Mouse (Mus musculus) kidney, postnatal 4 days (tissue): ENCODE measurements at regions not wholly inside any gene's neighbourhood (a gene's known extent, or its start where the extent isn't known, plus 50 kb on each side); places are given as distances from the start of the nearest gene placed in this dataset.
"Not testable (repeated sequence)": the region's sequence is repeated elsewhere in the genome, so short reads cannot be mapped to it uniquely, and the experiment has no call there.

Experiments
- DNase-seq, 2 experiments: peaks; one replicate each; pipeline ENCODE4 v3.0.0; 2021; ENCODE audit warnings: mixed read lengths in 2 of 2

DNA sequence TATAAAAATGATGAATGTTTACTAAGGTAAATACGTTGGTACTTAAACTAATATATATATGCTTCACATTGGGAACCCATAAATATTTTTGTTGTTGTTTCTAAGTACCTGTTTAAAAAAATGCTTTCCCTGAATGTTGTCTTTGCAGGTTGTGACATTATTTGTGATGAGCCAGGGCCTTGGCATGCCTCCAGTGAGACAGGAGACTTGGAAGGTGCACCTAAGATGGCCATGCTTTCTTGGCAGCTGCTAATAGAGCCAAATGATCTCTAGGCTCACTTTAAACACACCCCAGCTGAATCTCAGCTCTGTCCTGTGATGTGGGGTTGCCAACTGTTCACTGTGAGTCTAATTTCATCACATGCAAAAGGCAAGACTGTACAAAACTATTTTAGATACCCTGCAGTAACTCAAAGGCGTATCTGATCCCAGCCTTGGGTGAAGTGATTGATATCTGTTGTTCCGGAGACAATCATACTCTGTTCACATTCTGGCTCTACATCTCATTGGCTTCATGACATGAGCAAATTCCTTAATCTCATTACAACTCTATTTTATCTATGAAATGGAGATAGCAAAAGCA, 197.8 kb upstream of the P2ry1 start:
- no peak for DNase-seq

DNA sequence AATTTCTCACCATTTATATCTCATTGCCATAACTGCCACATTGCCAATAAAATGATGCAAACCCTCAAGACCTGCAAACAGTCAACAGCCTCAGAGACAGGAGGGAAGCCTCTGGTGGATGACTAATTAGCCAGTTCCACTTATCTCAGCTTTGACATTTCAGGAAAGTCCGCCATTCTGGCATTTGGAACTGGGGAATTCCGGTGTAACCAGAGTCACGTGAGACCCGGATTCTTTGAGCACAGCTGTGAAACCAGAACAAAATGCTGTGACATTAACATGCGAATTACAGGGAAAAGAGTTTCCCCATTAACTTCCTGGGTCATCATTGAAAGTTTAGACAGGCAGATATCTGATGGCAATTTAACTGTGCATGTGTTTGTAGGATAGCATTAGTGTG, 190.7 kb upstream of the P2ry1 start:
- no peak for DNase-seq

DNA sequence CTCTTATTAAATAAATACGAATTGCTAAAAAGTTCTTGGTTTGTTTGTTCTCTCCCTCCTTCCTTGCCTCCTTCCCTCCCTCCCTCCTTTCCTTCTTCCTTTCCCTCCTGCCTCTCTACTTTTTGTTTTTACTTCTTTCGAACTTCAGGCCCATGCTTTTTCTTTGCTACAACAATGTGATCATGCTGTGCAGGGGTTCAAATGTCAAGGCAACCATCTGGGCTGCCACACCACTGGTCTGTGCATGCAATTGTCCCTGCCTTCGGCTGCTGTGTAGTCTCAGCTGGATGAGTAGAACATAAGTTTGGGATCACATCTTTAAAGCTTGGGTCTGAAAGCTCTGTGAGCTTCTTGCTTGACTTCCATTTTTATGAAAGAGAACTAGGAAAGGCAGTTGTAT, 189.1 kb upstream of the P2ry1 start:
- DNase-seq: no peak

DNA sequence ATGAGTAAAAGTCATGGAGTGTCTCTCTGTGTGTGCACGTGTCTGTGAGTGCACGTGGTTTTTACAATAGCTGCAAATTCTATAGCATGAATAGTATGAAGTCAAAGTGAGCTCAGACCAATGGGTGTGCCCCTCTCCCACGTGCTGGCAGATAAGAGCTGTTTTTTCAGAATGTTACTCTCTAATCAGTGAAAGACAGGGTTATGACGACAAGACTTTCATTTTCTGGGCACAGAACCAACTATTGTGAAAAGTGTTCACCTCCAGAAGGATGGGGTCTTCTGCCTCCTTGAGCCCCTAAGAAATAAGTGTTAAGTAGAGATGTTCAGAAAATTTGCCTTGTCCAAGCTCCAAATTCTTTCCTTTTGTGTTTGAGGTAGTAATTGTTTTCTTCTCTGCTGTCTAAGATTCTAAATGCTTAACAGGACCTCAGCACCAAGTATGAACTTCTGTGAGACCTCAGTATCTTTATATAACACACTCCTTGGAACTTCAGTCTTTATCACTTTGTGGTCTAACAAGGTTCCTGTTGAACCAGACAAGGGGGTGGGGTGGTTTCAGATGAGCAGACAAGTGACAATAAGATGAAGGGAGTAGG, 182.8 kb upstream of the P2ry1 start:
- no peak for DNase-seq

DNA sequence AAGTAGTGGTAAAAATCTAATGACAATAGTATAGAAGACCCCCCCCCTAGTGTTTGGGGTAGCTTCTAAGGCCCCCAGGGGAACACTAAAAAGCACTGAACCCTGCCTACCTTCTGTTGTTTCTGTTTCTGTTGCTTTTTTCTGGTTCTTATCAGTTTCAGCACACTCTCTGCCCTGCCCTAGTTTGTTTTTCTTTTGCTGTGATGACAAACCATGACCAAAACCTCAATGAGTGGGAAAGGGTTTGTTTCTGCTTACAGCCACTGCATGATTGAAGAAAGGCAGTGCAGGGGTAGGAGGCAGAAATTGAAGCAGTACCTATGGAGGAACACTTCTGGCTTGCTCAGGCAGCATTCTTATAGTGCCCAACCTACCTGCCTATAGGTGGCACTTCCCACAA, 181.1 kb upstream of the P2ry1 start:
- no peak for DNase-seq

DNA sequence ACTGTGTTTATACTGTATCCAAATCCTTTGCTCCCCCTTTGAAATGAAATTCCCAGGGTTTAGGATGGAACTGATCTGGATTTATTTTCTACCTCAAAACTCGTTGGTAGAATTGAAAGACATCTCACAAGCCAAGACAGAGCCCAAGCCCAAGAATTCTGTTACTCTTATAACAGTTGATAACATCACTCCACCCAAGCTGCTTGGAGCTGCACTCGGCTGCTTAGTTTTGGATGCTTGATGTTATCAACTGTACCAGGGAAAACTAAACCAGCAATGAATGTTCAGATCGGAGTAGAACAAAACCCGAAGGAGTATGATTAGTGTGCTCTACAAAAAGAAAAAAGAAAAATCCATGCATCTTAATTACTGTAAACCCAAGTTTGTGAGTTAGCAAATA, 175.8 kb upstream of the P2ry1 start:
- DNase-seq: no peak

DNA sequence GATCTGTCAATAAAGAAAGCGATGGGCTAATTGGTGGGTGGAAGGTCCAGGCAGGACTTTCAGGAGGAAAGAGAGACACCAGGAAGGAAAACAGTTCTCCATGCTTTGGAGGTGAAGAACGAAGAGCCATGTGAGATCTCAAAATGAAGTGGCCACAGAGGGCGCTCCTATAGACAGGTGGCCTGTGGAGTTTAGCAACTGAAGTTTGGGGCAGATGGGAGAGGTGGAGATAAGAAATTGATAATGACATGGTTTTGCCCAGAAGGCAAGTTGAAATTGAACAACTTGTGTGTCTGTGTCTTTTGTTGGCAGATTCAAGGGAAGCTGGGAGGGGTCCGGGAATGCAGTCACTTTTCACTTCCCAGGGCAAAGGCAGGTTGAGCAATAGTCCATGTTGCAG, 170.2 kb upstream of the P2ry1 start:
- DNase-seq: no peak

DNA sequence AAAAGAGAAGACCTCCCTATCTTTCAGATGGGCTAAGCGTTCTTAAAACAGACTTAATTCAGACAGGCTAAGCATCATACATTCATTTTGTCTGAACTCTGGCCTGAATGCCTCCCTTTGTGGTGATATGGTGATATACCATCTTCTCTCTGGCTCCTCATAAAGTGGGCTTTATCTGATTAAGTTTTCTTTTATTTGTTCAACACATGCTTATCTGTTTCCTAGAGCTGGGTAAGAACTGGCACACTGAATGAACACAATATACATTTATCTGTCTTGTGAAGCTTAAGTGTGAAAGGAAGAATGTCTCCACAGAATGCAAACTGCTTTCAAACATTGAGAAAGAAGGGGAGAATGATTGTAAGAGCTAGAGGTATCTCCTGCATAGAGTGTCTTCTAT, 160.7 kb upstream of the P2ry1 start:
- DNase-seq: no peak

DNA sequence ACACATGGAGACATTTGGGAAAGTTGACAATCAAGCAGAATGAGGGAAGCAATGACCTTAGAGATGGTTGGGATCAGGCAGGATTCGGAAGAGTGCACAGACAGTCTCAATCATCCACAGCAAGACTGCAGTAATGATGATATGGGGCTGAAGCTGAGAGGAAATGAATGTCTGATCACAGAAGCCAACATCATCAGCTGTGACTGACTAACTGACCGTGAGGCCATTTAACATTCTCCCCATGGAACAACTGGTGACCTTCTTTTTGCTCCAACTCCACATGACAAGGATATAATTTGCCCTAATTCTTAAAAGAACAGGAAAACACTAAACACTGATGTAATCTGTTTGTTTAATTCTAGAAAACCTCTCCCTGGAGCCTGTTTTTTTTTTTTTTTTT, 157.3 kb upstream of the P2ry1 start:
- DNase-seq: no peak

DNA sequence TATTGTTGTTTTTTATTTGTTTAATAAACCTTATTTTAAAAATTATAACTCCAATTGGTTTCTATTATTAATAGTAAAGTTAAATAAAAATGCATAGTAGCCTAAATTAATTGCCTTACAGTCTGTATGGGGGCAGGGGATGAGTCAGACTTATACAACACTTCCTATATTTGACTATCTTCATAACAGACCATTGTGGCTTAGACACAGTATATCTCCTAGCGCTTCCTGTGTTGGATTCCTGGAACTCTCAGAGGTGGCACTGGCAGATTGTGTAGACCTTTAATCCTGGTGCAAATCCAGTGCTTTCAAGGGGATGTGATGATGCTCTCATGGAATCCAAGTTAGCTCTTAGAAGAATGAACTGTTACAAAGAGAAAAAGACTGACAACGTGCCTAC, 154.2 kb upstream of the P2ry1 start:
- DNase-seq: no peak

DNA sequence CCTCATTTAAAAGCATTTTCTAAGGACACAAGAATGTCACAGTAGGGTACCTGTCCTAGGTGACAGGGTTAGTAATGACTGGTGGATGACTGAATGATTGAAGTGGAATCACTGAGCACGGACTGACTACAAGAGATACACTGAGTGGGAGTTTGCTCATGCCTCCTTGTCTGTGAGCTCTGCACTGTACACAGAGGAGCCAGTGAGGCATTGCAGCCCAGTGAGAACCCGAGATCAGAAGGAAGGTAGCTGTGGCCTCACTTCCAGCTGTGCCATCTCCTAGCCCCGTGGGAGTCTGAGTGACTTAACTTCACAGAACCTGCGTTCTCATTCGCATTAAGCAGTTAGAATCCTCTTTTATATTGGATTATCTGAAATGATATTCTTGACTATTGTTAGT, 148.8 kb upstream of the P2ry1 start:
- peak; percentile 1 to 2 for DNase-seq

DNA sequence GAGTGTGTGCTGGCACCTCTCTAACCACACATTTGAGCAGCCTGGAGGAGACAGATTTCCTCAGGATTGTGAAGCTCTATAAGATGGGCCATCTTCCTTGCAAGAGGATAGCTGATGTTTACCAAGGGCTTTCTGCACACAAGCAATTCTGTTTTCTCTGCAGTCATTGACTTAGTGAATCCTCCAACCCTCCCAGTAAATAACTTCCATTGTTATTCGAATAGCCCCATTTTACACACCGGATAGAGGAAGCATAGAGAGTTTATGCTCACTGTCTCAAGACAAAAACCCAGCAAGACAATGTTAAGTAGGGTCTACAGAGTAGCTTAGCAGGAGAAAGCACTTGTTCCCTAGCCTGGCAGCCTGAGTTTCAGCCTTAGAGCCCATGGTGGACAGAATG, 146.9 kb upstream of the P2ry1 start:
- no peak for DNase-seq

DNA sequence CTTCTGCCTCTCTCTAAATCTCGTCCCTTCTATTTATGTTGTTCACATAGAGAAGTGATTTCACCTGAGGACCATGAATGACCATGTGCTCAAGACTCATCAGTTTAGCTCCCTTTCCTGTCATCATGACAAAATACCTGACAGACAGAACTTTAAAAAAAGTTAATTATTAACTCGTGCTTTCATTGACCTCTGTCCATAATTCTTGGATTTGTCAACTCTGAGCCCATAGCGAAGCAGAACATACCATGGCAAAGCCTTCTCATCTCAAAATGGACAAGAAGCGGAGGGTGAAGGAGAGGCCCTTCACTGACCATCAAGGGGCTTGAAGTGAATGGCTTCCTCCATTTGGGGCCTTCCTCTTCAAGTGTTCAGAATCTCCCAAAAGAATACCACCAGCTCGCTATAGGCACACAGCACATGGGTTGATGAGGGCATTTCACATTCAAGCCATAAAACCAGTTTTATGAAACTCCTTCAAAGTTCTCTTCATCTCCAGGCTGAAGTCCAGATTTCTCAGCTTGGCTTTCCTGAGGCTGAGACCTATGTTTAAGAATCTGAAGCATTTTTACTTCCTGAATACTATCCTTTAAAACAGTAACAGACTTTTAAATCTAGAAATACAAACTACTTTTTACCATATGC, 144.0 kb upstream of the P2ry1 start:
- no peak for DNase-seq

DNA sequence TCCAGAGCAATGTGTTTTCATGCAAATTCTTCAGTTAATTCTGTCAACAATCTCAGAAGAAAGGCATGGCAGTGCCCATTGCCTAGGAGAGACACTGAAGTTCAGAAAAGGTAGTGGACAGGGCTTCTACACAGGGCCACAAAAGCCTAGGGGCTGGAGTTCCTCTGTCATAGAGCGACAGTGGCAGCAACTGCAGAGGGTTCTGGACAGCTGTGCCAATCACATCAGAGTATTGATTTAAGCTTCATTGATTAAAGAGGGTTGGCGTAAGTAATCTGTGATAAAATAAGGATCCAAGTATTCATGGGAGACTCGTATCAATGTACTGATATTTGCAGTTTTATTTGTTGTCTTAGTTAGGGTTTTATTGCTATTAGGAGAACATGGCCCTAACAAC, 143.5 kb upstream of the P2ry1 start:
- DNase-seq: no peak

DNA sequence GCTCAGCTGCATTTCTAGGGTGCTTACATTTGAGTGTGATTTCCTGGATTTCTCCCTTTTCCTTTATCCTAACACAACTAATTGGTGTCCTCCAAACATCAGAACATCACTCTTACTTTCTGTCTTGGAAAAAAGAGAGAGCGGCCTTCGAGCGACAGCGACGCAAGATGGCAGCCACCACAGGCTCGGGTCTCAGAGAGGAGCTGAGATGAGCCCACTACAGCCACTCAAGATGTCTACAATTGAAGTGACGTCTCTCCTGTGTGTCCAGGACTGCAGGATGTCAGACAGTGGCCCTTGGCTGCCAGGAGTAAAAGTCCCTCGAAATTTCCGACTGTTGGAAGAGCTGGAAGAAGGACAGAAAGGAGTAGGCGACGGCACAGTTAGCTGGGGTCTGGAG, 125.7 kb upstream of the P2ry1 start:
- not testable (repeated sequence) for DNase-seq

DNA sequence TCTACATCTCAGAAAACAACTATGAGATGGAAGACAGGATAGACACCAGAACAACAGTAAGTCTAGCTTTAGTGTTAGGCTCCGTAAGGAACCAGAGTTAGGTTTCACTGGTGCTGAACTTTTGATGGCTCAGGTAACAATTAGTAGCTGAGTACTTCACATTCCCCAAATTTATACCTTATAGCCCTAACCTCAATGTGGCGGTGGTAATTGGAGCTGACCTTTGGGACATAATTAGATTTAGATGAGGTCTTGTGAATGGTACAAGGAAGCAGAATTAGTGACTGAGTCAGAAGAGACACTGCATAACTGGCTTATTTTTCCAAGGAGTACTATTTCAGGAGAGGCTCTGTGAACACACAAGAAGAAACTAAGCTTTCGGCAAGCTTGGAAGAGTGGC, 123.7 kb upstream of the P2ry1 start:
- no peak for DNase-seq

DNA sequence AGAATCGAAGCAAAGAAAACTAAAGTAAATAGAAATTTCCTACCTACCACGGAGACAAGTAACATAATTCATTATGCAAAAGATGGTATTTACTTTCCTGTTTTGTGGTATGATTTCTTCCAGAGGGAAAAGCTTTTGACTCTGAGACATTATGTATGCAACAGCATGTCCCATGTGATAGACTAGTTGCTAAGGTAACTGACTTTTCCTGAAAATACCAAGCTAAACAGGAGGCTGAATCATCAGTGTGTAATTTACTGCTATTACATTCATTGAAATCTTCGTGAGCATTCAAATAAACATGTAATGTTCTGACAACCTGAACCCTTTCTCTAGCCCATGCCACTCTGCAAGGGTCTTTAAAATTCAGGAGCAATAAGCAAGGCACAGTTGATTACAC, 118.6 kb upstream of the P2ry1 start:
- DNase-seq: no peak

DNA sequence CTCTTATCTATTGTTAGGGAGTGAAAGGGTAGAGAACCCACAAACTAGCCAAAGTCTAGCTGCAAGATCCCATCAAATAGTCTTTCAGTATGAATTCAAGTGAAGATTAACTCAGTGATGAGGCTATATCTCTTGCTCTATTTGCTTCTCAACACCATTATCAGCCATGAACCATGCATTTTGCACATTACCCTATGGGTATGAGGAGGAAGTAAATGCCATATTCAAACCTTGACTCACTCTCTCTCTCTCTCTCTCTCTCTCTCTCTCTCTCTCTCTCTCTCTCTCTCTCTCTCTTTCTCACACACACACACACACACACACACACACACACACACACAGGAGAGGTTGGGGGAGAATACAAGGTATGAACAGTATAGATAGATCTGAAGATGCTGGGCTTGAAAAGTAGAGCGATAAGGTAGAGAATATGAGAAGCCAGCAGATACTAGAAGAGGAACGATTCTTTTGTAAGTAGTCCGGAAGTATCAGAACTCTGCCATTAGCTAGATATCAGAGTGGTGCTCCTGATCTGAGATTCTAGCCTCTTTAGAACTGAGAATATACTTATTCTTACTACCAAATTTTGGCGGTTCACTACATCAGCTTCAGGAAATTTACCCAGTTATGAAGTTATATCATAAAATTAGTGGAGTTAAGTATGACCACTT, 113.3 kb upstream of the P2ry1 start:
- no peak for DNase-seq

DNA sequence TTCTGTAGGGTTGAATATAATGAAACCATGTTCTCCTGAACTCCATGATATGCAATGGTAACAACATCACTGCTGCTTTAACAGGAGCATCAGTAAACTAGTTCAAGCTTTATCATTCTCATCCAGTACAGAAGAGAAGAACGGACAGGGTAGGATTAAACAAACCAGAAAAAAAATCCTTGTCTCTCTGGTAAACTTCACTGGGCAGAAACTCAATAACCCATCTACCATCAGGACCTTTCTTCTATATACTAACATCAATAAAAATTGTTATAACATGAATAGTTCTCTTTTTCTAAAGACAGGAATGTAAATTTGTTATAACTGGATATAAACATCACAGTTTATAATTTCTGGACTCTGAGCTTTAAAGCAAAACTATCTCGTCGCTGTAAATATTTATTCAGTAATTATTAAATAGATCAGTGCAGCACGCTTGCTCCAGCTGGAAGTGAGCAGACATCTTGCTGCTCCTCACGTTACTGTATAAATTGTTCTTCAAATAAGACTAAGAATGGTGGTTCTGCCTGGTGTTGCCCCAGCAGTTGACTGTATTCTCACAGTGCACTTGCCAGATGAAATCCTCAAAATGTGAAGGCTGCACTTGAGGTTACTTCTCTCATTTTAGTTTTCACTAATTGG, 104.8 kb upstream of the P2ry1 start:
- no peak for DNase-seq

DNA sequence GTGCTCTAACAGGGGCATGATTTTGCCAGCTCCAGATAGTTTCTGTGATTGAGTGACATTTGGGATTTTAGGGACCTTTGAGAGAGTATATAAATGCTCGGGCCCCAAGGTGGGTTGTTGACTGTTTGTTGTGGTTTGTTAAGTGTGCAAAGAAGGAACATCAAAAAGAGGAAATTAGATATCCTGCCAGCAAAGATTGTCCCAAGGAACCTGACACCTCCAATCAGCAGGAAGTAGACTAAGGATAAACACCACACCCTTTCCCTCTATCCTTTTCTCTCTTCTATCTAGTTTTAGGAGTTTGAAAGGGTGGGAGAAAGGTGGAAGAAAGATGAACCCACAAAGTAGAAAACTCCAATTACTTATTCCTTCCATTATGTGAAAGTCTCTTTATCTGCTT, 103.9 kb upstream of the P2ry1 start:
- DNase-seq: no peak

DNA sequence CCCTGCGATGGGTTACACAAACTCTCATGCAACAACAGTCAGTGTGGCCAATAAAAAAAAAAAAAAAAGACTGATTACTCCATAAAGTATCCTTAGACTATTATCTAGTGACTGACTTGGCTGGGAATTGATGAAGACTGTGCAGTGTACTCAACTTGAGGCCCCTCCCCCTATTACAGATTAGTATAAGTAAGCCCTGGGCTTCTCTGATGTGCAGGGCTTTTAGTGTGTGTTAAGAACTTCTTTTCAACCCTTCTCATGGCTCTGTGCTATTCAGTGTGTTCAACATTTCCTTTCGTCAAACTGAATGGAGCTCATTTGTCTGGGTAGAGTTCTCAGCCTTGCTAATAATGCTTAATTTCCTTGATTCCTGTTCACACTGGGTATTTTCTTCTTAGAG, 101.0 kb upstream of the P2ry1 start:
- no peak for DNase-seq

DNA sequence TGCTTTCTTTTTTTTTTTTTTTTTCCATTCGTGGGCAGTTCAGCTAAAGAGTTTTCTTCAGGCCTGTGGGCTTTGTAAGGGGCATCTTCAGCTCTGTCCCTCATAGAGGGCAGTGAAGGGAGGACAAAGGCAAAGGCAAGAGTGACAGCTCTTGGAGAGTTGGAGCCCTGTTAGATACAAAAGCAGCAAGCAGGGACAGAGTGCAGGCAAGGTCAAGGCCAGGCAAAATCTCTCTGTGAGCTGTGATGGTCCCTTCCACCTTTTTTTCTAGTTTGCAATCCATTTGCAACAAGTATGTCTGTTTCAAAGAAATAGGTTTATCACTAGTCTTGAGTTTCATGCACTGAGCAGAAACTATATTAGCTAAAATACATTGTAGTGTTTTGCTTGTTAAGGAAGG, 86.2 kb upstream of the P2ry1 start:
- DNase-seq: no peak

DNA sequence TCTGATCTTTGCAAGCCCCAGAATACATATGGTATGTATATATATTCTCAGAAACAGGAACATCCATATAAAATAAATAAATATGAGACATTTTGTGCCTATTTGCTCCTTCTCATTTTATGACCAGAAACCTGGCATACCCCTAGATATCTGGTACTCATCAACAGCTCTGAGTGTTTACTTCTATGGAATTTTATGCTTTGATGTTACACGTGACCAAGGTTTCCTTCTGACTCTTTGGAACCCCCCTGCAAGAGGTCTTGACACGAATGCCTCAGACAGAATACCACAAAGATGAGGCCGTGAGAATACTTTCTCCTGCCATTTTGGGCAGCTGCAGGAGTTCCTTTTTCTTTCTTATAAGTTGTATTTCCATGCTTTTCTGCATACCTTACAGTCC, 85.3 kb upstream of the P2ry1 start:
- DNase-seq: no peak

DNA sequence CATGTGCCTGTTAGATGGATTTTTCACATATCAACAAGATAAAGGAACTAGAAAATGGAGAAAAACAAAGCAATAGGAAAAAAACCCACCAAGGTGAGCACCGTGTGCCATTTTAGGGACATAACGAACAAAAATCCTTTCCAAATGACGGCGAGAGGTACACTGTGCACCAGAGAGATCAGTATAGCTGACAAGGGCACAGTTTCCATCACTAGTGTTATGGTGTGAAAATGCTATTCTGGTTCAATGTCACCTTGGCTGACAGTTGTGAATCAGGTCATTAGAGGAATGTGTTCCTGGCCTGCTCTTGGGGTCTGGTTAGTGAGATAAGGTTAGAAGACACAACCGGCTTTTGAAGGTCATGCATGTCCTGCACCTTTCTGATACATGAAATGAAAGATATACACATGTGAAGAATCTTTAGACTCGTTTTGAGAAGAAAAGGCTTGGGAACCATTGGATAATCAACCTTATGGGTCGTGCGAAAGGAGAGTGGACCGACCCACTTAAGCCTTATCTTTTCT, 76.5 kb upstream of the P2ry1 start:
- DNase-seq: no peak
